Mouse (Mus musculus): ENCODE results near the gene Slc25a16. TPM values are rescaled to one million over a fixed set of nuclear protein-coding genes. Genes with fewer than 3 reads are reported as not detected.

Gene Slc25a16
- total RNA-seq (2014; rRNA removed) (15.7 and 23.1 TPM in 2 replicates), polyA plus RNA-seq (2015; fragmentation: Nextera tagmentation; extraction: Ambion mirVana) (13.7 and 15.4 TPM in 2 replicates)

- Histone ChIP-seq H3K27me3 (ENCODE audit: insufficient read depth, low read length) (no peaks in the 10 kb centered on the region), H3K36me3 (ENCODE audit: insufficient read depth, low read length) (no peaks in the 10 kb centered on the region), H3K27ac (peak within 1 kb of the TSS; percentile 89), H3K4me1 (ENCODE audit: insufficient read depth, low read length) (peaks cover 3% of the 10 kb centered on the region; the same call in 1 of the 2 replicates), H3K9me3 (ENCODE audit: low read length) (no peaks in the 10 kb centered on the region), H3K4me3 (ENCODE audit: low read length) (peak within 1 kb of the TSS; percentile 78), H3K4me2 (ENCODE audit: low read depth, low read length) (peak within 1 kb of the TSS; percentile 87), H3K9ac (replicated peaks; ENCODE audit: low read length) (peak within 1 kb of the TSS; percentile 87)
- peak; percentile 97 for DNase-seq (ENCODE audit: low spot score)
- WGBS: 8% methylated on average over 50 of the region's 50 CpGs
- no peak for TF ChIP-seq CTCF (IDR thresholded peaks at IDR 0.05; ENCODE audit: low read depth)
- peak; percentile 97 for ATAC-seq
These were observed at the start of gene Slc25a16 for GRCm38 (mm10) chr10:62919925-62920765. Slc25a16 (plus strand) TSS chr10:62920633.

DNA sequence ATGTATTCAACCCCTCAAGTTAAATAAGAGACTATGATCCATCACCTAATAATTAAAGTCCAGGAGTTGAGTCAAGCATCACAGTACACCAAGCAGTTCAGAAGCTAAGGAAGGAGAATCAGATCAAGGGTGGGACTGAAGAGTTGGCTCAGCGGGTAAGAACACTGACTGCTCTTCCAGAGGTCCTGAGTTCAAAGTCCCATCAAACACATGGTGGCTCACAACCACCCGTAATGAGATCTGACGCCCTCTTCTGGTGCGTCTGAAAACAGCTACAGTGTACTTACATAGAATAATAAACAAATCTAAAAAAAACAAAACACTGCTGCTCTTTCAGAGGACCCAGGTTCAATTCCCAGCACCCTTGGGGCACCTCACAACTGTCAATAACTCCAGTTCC is 45.6 kb upstream of the Slc25a16 start:
- H3K9me3 ChIP-seq (ENCODE audit: low read length): no peaks in the 10 kb centered on the region
- DNase-seq (ENCODE audit: low spot score) (no peak), ATAC-seq (no peak)
- no peak overlapping the region for H3K4me3 ChIP-seq (ENCODE audit: low read length)
- H3K9ac ChIP-seq (replicated peaks; ENCODE audit: low read length): no peak overlapping the region
- H3K36me3 ChIP-seq (ENCODE audit: insufficient read depth, low read length): 0 out of 2 replicates have a peak, but pooled peaks cover 3% of the 10 kb centered on the region
- H3K27me3 ChIP-seq (ENCODE audit: insufficient read depth, low read length): no peaks in the 10 kb centered on the region
- 80% methylated on average over 4 of the region's 4 CpGs for WGBS
- H3K4me2 ChIP-seq (ENCODE audit: low read depth, low read length): no peak overlapping the region
- H3K27ac ChIP-seq: no peak overlapping the region
- no peak for TF ChIP-seq CTCF (IDR thresholded peaks at IDR 0.05; ENCODE audit: low read depth)
- H3K4me1 ChIP-seq (ENCODE audit: insufficient read depth, low read length): no peaks in the 10 kb centered on the region

DNA sequence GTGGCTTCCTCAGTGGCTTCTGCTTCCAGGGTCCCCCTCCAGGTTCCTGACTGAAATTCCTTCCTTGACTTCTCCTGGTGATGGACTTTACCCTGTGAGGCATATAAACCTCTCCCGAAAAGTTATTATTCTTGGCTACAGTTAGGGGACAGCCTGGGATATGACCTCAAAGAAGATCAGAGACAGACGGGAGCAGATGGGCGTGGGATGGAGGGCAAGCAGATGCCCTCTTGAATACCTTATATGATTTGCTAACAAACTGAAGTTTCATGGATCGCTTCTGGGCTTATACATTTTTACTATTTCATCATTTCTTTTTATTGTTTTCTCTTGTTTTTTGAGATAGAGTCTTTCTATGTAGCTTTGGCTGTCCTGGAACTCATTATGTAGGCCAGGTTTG is 44.9 kb upstream of the Slc25a16 start:
- no peak overlapping the region for H3K4me2 ChIP-seq (ENCODE audit: low read depth, low read length)
- H3K4me3 ChIP-seq (ENCODE audit: low read length): no peak overlapping the region
- DNase-seq (ENCODE audit: low spot score) (no peak), ATAC-seq (no peak)
- 0 out of 2 replicates have a peak, but pooled peaks cover 3% of the 10 kb centered on the region for H3K36me3 ChIP-seq (ENCODE audit: insufficient read depth, low read length)
- TF ChIP-seq CTCF (IDR thresholded peaks at IDR 0.05; ENCODE audit: low read depth): no peak
- 90% methylated on average over 4 of the region's 4 CpGs for WGBS
- no peak overlapping the region for H3K27ac ChIP-seq
- no peak overlapping the region for H3K9ac ChIP-seq (replicated peaks; ENCODE audit: low read length)
- no peaks in the 10 kb centered on the region for H3K9me3 ChIP-seq (ENCODE audit: low read length)
- H3K27me3 ChIP-seq (ENCODE audit: insufficient read depth, low read length): no peaks in the 10 kb centered on the region
- H3K4me1 ChIP-seq (ENCODE audit: insufficient read depth, low read length): no peaks in the 10 kb centered on the region

- Histone ChIP-seq H3K4me3 (ENCODE audit: low read length) (no peak overlapping the region), H3K27me3 (ENCODE audit: insufficient read depth, low read length) (no peaks in the 10 kb centered on the region), H3K9me3 (ENCODE audit: low read length) (no peaks in the 10 kb centered on the region), H3K9ac (replicated peaks; ENCODE audit: low read length) (no peak overlapping the region), H3K4me2 (ENCODE audit: low read depth, low read length) (no peak overlapping the region), H3K4me1 (ENCODE audit: insufficient read depth, low read length) (no peaks in the 10 kb centered on the region), H3K36me3 (ENCODE audit: insufficient read depth, low read length) (0 out of 2 replicates have a peak, but pooled peaks cover 3% of the 10 kb centered on the region), H3K27ac (no peak overlapping the region)
- DNase-seq (ENCODE audit: low spot score) (no peak), ATAC-seq (no peak)
- 92% methylated on average over 13 of the region's 13 CpGs for WGBS
- TF ChIP-seq CTCF (IDR thresholded peaks at IDR 0.05; ENCODE audit: low read depth): no peak
These were observed 42.4 kb upstream of the Slc25a16 start for GRCm38 (mm10) chr10:62878056-62878455.

DNA sequence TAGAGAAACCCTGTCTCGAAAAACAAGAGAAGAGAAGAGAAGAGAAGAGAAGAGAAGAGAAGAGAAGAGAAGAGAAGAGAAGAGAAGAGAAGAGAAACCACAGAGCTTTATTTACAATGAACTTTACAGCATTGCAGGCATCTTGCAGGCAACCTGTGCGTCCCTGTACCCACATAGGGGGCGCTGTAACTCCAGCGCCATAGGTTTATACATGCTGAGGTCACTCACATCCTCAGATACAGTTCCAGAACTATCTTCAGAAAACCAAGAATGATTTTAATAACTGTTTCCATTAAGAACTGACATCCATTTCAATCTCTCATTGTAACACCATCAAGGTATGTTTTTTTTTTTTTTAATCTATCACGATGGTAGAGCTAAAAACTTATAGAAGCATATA is 39.2 kb upstream of the Slc25a16 start:
- DNase-seq (ENCODE audit: low spot score): peak; percentile 26

GRCm38 (mm10) chr10:62883933-62884372 is 36.5 kb upstream of the Slc25a16 start:
- H3K4me2 ChIP-seq (ENCODE audit: low read depth, low read length): no peak overlapping the region
- H3K27ac ChIP-seq: no peak overlapping the region
- H3K4me1 ChIP-seq (ENCODE audit: insufficient read depth, low read length): no peaks in the 10 kb centered on the region
- no peak for ATAC-seq
- peak; percentile 38 for DNase-seq (ENCODE audit: low spot score)
- 10% methylated on average over 9 of the region's 9 CpGs for WGBS
- no peaks in the 10 kb centered on the region for H3K9me3 ChIP-seq (ENCODE audit: low read length)
- no peaks in the 10 kb centered on the region for H3K27me3 ChIP-seq (ENCODE audit: insufficient read depth, low read length)
- H3K4me3 ChIP-seq (ENCODE audit: low read length): no peak overlapping the region
- H3K9ac ChIP-seq (replicated peaks; ENCODE audit: low read length): no peak overlapping the region
- 0 out of 2 replicates have a peak, but pooled peaks cover 3% of the 10 kb centered on the region for H3K36me3 ChIP-seq (ENCODE audit: insufficient read depth, low read length)
- TF ChIP-seq CTCF (IDR thresholded peaks at IDR 0.05; ENCODE audit: low read depth): peak; percentile 33; the same call in 1 of the 2 replicates

More for the DNA sequence above, 39.2 kb upstream of the Slc25a16 start:
- H3K9ac ChIP-seq (replicated peaks; ENCODE audit: low read length): no peak overlapping the region
- no peaks in the 10 kb centered on the region for H3K9me3 ChIP-seq (ENCODE audit: low read length)
- H3K4me2 ChIP-seq (ENCODE audit: low read depth, low read length): no peak overlapping the region
- no peak for ATAC-seq
- H3K4me1 ChIP-seq (ENCODE audit: insufficient read depth, low read length): no peaks in the 10 kb centered on the region
- 51% methylated on average over 5 of the region's 5 CpGs for WGBS
- H3K27ac ChIP-seq: no peak overlapping the region
- no peak overlapping the region for H3K4me3 ChIP-seq (ENCODE audit: low read length)
- peak; percentile 44 for TF ChIP-seq CTCF (IDR thresholded peaks at IDR 0.05; ENCODE audit: low read depth)
- no peaks in the 10 kb centered on the region for H3K27me3 ChIP-seq (ENCODE audit: insufficient read depth, low read length)
- 0 out of 2 replicates have a peak, but pooled peaks cover 3% of the 10 kb centered on the region for H3K36me3 ChIP-seq (ENCODE audit: insufficient read depth, low read length)
